Mouse (Mus musculus): ENCODE measurements at regions not wholly inside any gene's neighbourhood (a gene's known extent, or its start where the extent isn't known, plus 50 kb on each side); places are given as distances from the start of the nearest gene placed in this dataset.
"Not testable (repeated sequence)": the region's sequence is repeated elsewhere in the genome, so short reads cannot be mapped to it uniquely, and the experiment has no call there.

- Histone ChIP-seq H3K9me3 (ENCODE audit: control insufficient read depth, low read length) (no peaks in the 10 kb centered on the region), H3K36me3 (ENCODE audit: control insufficient read depth, insufficient read depth, low read length) (no peaks in the 10 kb centered on the region), H3K27me3 (ENCODE audit: control insufficient read depth, insufficient read depth, low read length) (no peaks in the 10 kb centered on the region), H3K4me3 (ENCODE audit: low read depth, low read length) (no peak overlapping the region), H3K27ac (replicated peaks; ENCODE audit: low read depth, low read length) (no peak overlapping the region), H3K4me1 (ENCODE audit: control insufficient read depth, insufficient read depth, low read length) (no peaks in the 10 kb centered on the region), H3K9ac (ENCODE audit: low read length) (no peak overlapping the region), H3K4me2 (ENCODE audit: low read depth, severe bottlenecking) (no peak overlapping the region)
- DNase-seq (ENCODE audit: low spot score) (no peak), ATAC-seq (ENCODE audit: insufficient number of reproducible peaks, low FRiP score, low TSS enrichment, low read depth) (no peak)
- 83% methylated on average over 2 of the region's 2 CpGs for WGBS
Observed at GRCm38 (mm10) chr7:137667165-137667564, 229.8 kb downstream of the Glrx3 start.

GRCm38 (mm10) chr7:137671156-137671555 lies 233.7 kb downstream of the Glrx3 start:
- DNase-seq (ENCODE audit: low spot score) (peak; percentile 77), ATAC-seq (ENCODE audit: insufficient number of reproducible peaks, low FRiP score, low TSS enrichment, low read depth) (no peak)
- no peaks in the 10 kb centered on the region for H3K4me1 ChIP-seq (ENCODE audit: control insufficient read depth, insufficient read depth, low read length)
- H3K36me3 ChIP-seq (ENCODE audit: control insufficient read depth, insufficient read depth, low read length), result no peaks in the 10 kb centered on the region
- H3K9ac ChIP-seq (ENCODE audit: low read length), result no peak overlapping the region
- H3K4me3 ChIP-seq (ENCODE audit: low read depth, low read length), result no peak overlapping the region
- H3K4me2 ChIP-seq (ENCODE audit: low read depth, severe bottlenecking), result no peak overlapping the region
- H3K9me3 ChIP-seq (ENCODE audit: control insufficient read depth, low read length), result no peaks in the 10 kb centered on the region
- H3K27me3 ChIP-seq (ENCODE audit: control insufficient read depth, insufficient read depth, low read length), result no peaks in the 10 kb centered on the region
- no peak overlapping the region for H3K27ac ChIP-seq (replicated peaks; ENCODE audit: low read depth, low read length)
- WGBS, result 55% methylated on average over 4 of the region's 4 CpGs

- Histone ChIP-seq H3K9ac (ENCODE audit: low read length) (no peak overlapping the region), H3K36me3 (ENCODE audit: control insufficient read depth, insufficient read depth, low read length) (no peaks in the 10 kb centered on the region), H3K4me3 (ENCODE audit: low read depth, low read length) (no peak overlapping the region), H3K4me2 (ENCODE audit: low read depth, severe bottlenecking) (no peak overlapping the region), H3K4me1 (ENCODE audit: control insufficient read depth, insufficient read depth, low read length) (no peaks in the 10 kb centered on the region), H3K27ac (replicated peaks; ENCODE audit: low read depth, low read length) (no peak overlapping the region), H3K9me3 (ENCODE audit: control insufficient read depth, low read length) (no peaks in the 10 kb centered on the region), H3K27me3 (ENCODE audit: control insufficient read depth, insufficient read depth, low read length) (no peaks in the 10 kb centered on the region)
- no peak for DNase-seq (ENCODE audit: low spot score)
- no peak for ATAC-seq (ENCODE audit: insufficient number of reproducible peaks, low FRiP score, low TSS enrichment, low read depth)
- 95% methylated on average over 1 of the region's 1 CpGs for WGBS
Observed at GRCm38 (mm10) chr7:137674596-137674995, 237.2 kb downstream of the Glrx3 start.

- no peaks in the 10 kb centered on the region for H3K27me3 ChIP-seq (ENCODE audit: control insufficient read depth, insufficient read depth, low read length)
- no peak overlapping the region for H3K27ac ChIP-seq (replicated peaks; ENCODE audit: low read depth, low read length)
- DNase-seq (ENCODE audit: low spot score) (no peak), ATAC-seq (ENCODE audit: insufficient number of reproducible peaks, low FRiP score, low TSS enrichment, low read depth) (no peak)
- H3K9ac ChIP-seq (ENCODE audit: low read length), result no peak overlapping the region
- no peak overlapping the region for H3K4me2 ChIP-seq (ENCODE audit: low read depth, severe bottlenecking)
- H3K9me3 ChIP-seq (ENCODE audit: control insufficient read depth, low read length), result no peaks in the 10 kb centered on the region
- H3K4me3 ChIP-seq (ENCODE audit: low read depth, low read length), result no peak overlapping the region
- H3K4me1 ChIP-seq (ENCODE audit: control insufficient read depth, insufficient read depth, low read length), result no peaks in the 10 kb centered on the region
- H3K36me3 ChIP-seq (ENCODE audit: control insufficient read depth, insufficient read depth, low read length), result no peaks in the 10 kb centered on the region
- WGBS, result 86% methylated on average over 5 of the region's 5 CpGs
Observed at GRCm38 (mm10) chr7:137675381-137675780, 238.0 kb downstream of the Glrx3 start.

GRCm38 (mm10) chr7:137684826-137685225 lies 247.4 kb downstream of the Glrx3 start:
- Histone ChIP-seq H3K27me3 (ENCODE audit: control insufficient read depth, insufficient read depth, low read length) (no peaks in the 10 kb centered on the region), H3K4me2 (ENCODE audit: low read depth, severe bottlenecking) (no peak overlapping the region; the same call in 1 of the 2 replicates), H3K27ac (replicated peaks; ENCODE audit: low read depth, low read length) (no peak overlapping the region), H3K36me3 (ENCODE audit: control insufficient read depth, insufficient read depth, low read length) (no peaks in the 10 kb centered on the region), H3K4me3 (ENCODE audit: low read depth, low read length) (no peak overlapping the region), H3K9me3 (ENCODE audit: control insufficient read depth, low read length) (no peaks in the 10 kb centered on the region), H3K4me1 (ENCODE audit: control insufficient read depth, insufficient read depth, low read length) (no peaks in the 10 kb centered on the region), H3K9ac (ENCODE audit: low read length) (no peak overlapping the region)
- 53% methylated on average over 6 of the region's 6 CpGs for WGBS
- DNase-seq (ENCODE audit: low spot score), result no peak
- ATAC-seq (ENCODE audit: insufficient number of reproducible peaks, low FRiP score, low TSS enrichment, low read depth), result no peak

GRCm38 (mm10) chr7:137685320-137685719 lies 247.9 kb downstream of the Glrx3 start:
- ATAC-seq (ENCODE audit: insufficient number of reproducible peaks, low FRiP score, low TSS enrichment, low read depth), result no peak
- no peak for DNase-seq (ENCODE audit: low spot score)
- Histone ChIP-seq H3K9ac (ENCODE audit: low read length) (no peak overlapping the region), H3K36me3 (ENCODE audit: control insufficient read depth, insufficient read depth, low read length) (no peaks in the 10 kb centered on the region), H3K4me2 (ENCODE audit: low read depth, severe bottlenecking) (no peak overlapping the region; the same call in 1 of the 2 replicates), H3K9me3 (ENCODE audit: control insufficient read depth, low read length) (no peaks in the 10 kb centered on the region), H3K27me3 (ENCODE audit: control insufficient read depth, insufficient read depth, low read length) (no peaks in the 10 kb centered on the region), H3K4me3 (ENCODE audit: low read depth, low read length) (no peak overlapping the region), H3K4me1 (ENCODE audit: control insufficient read depth, insufficient read depth, low read length) (no peaks in the 10 kb centered on the region), H3K27ac (replicated peaks; ENCODE audit: low read depth, low read length) (no peak overlapping the region)
- WGBS, result 41% methylated on average over 6 of the region's 6 CpGs

- no peak for DNase-seq (ENCODE audit: low spot score)
- WGBS, result 74% methylated on average over 5 of the region's 5 CpGs
Observed at GRCm38 (mm10) chr7:137696831-137697230, 259.4 kb downstream of the Glrx3 start.

GRCm38 (mm10) chr7:137698501-137698900 lies 261.1 kb downstream of the Glrx3 start:
- H3K4me2 ChIP-seq (ENCODE audit: low read depth, severe bottlenecking); H3K36me3 ChIP-seq (ENCODE audit: control insufficient read depth, insufficient read depth, low read length); H3K27ac ChIP-seq (replicated peaks; ENCODE audit: low read depth, low read length); ATAC-seq (ENCODE audit: insufficient number of reproducible peaks, low FRiP score, low TSS enrichment, low read depth); H3K4me3 ChIP-seq (ENCODE audit: low read depth, low read length); H3K9me3 ChIP-seq (ENCODE audit: control insufficient read depth, low read length); H3K4me1 ChIP-seq (ENCODE audit: control insufficient read depth, insufficient read depth, low read length); DNase-seq (ENCODE audit: low spot score); H3K27me3 ChIP-seq (ENCODE audit: control insufficient read depth, insufficient read depth, low read length); H3K9ac ChIP-seq (ENCODE audit: low read length): not testable (repeated sequence)
- WGBS, result 89% methylated on average over 6 of the region's 6 CpGs

More at GRCm38 (mm10) chr7:137696831-137697230, 259.4 kb downstream of the Glrx3 start:
- H3K27me3 ChIP-seq (ENCODE audit: control insufficient read depth, insufficient read depth, low read length), result no peaks in the 10 kb centered on the region
- no peaks in the 10 kb centered on the region for H3K36me3 ChIP-seq (ENCODE audit: control insufficient read depth, insufficient read depth, low read length)
- no peak overlapping the region for H3K9ac ChIP-seq (ENCODE audit: low read length)
- no peak overlapping the region for H3K4me2 ChIP-seq (ENCODE audit: low read depth, severe bottlenecking)
- H3K4me3 ChIP-seq (ENCODE audit: low read depth, low read length), result no peak overlapping the region
- no peaks in the 10 kb centered on the region for H3K9me3 ChIP-seq (ENCODE audit: control insufficient read depth, low read length)
- ATAC-seq (ENCODE audit: insufficient number of reproducible peaks, low FRiP score, low TSS enrichment, low read depth), result no peak
- H3K27ac ChIP-seq (replicated peaks; ENCODE audit: low read depth, low read length), result no peak overlapping the region
- no peaks in the 10 kb centered on the region for H3K4me1 ChIP-seq (ENCODE audit: control insufficient read depth, insufficient read depth, low read length)

GRCm38 (mm10) chr7:137712862-137713261 lies 275.4 kb downstream of the Glrx3 start:
- no peaks in the 10 kb centered on the region for H3K9me3 ChIP-seq (ENCODE audit: control insufficient read depth, low read length)
- H3K4me1 ChIP-seq (ENCODE audit: control insufficient read depth, insufficient read depth, low read length), result no peaks in the 10 kb centered on the region
- H3K27me3 ChIP-seq (ENCODE audit: control insufficient read depth, insufficient read depth, low read length), result no peaks in the 10 kb centered on the region
- DNase-seq (ENCODE audit: low spot score), result no peak
- H3K36me3 ChIP-seq (ENCODE audit: control insufficient read depth, insufficient read depth, low read length), result no peaks in the 10 kb centered on the region
- H3K9ac ChIP-seq (ENCODE audit: low read length), result no peak overlapping the region
- no peak for ATAC-seq (ENCODE audit: insufficient number of reproducible peaks, low FRiP score, low TSS enrichment, low read depth)
- WGBS, result 72% methylated on average over 9 of the region's 9 CpGs
- no peak overlapping the region for H3K4me2 ChIP-seq (ENCODE audit: low read depth, severe bottlenecking)
- no peak overlapping the region for H3K4me3 ChIP-seq (ENCODE audit: low read depth, low read length)
- H3K27ac ChIP-seq (replicated peaks; ENCODE audit: low read depth, low read length), result no peak overlapping the region
